Mouse (Mus musculus): ENCODE measurements around the gene Arid5b.
A peak's percentile ranks its signal among the peaks of the same experiment; 100 is the strongest.

Gene Arid5b

DNA sequence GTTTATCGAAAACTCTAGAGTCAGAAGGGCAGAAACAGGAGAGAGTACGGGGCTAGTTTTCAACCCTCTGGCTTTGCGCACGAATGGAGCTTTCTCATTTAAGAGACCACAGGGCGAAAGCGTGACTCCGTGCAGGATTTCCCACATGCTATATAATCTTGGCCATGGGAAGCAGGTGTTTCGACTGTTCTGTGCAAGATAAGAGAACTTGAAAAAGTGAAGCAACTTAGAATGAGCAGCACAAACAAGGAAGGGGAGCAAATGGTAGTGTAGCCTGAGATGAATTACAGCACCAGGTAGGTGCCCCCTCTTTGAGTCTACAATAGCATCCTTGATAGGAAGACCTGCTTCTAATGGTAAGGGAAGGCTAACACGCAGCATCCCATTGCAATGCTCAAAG lies 118.8 kb downstream of the Arid5b start:
- DNase-seq: no peak

DNA sequence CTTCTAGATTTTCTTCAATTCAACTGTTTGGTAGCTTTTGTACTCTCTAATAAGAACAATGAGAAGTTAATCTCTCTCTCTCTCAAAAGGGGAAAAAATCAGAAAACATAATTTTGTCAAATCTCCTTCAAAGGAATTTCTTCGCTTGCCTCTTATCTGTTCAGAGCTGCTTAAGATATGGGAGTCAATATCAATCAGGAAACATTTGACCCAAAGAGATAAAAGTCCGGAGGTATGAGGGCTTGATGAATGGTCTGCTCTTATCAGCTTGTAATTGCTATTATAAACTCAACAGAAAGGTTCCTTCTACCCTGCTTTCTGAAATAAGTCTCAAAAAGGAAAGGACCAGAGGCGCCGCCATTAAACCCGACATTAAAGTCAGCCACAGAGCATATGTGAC lies 120.0 kb downstream of the Arid5b start:
- DNase-seq: no peak

DNA sequence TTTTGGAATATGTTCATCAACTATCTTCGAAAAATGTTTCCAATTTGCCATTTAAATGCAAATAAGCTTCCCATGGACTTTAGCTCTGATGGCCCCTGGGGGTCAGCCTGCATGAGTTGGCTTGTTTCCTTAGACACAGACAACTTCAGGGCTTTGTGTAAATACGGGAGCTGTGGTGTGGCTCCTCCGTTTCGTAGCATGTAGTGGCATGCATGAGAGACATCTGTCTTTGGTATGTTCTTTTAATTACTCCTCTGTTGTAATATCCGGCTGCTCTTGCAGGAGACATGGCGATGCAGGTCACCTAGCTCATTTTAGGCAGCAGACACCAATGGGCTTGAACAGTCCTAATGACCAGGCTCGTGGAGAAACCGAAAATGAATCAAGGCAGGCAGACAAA lies 121.0 kb downstream of the Arid5b start:
- DNase-seq: no peak

DNA sequence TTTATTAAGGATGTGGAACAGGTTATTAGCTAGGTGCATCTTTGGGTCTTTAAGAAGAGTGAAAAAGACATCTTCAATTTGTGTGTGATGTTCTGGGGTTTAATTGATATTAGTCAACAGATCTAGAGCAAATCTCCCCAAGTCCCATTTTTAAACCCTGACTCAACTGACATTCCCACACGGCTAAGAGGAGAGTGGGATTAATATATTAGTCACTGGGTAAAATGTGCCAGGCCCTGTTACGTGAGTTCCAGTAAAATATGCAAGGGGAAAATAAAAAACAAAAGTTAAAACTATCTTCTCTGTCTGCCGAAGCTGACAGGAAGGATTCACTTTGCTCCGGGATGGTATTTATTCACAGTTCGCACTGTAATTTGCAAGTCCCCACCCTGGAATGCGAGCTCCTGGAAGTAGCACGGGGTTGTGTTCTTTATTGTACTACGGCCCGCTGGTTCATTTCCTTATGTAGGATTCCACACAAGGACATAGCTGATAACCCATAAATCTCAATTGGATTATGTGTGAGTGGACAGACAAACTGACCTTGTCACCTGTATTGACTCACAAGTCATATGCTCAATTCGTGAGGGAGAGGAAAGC lies 121.8 kb downstream of the Arid5b start:
- no peak for DNase-seq

DNA sequence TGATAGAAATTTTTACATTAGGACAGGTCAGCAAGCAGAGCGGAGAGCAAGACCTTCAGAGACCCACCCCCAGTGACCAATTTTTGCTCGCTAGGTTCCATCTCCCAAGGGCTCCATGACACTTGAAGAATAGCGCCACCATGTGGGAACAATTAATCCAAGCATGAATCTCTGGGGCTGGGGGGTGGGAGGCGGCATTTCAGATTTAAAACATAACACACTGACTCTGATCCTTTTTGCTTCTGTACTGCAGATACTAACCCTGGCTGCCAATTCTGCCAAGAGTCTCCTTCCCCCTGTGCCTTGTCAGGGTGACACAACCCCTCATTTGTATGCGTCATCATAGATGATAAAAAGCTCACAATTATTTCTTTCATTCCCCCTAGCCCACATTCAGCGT lies 122.4 kb downstream of the Arid5b start:
- no peak for DNase-seq

DNA sequence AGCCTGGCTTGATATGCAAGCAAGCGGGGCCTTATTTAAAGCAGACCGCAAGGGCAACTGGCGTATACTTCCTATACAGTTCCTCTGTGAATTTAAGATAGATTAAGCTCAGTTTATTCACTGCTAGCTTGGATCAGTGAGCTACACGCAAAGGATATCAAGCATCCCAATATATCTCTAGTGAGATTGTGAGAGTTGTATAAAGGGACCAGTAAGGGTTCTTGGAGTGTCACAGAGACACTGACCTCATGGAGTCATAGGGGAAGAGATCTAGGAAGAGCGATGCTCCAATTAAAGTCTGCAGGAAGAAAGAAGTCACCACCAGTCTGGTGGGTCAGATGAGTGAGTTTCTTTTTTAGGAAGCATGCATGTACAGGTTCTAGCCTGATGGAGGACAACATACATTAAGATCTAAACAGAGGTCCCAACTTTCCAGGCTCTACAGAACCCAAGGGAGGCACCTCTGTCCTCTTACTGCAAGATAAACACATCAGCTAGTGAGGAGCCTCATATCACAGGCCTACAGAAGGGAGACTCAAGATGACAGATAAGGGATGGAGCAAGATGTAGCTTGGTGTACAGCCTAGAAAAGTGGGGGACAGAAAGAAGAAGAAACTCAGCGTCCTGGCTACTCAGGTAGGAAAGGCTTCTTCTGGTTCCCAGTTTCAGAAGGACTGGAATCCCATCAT lies 123.0 kb downstream of the Arid5b start:
- DNase-seq: no peak

DNA sequence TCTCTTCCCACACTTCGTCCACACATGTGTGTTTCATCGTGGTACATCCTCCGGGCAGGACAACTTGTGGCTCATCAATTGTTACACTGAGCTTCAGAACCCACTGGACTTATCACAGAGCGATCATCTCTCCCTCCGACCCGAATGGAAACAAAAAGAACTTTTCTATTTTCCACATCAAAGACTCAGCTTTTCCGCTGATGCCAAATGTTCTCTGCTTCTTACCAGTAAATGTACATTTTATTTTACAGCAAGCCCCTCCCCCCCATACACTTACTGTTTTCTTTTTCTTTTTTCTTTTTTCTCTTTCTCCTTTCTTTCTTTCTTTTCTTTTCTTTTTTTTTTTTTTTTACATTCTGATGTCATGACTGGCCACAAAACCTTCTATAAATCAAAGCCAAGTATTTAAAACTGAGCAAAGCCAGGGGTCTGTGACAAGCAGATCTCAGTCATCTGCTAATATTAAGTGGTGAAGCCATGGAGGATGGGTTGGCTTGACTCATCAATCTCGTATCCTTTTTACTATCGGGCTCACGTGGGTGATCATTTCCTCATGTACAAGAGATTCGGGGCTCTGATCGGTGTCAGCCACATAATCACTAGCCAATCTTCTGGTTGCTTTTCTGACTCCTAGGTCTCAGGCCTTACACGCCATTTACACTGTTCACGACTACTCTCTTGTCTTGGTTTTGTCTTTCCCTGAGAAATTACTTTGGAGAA lies 124.3 kb downstream of the Arid5b start:
- no peak for DNase-seq

DNA sequence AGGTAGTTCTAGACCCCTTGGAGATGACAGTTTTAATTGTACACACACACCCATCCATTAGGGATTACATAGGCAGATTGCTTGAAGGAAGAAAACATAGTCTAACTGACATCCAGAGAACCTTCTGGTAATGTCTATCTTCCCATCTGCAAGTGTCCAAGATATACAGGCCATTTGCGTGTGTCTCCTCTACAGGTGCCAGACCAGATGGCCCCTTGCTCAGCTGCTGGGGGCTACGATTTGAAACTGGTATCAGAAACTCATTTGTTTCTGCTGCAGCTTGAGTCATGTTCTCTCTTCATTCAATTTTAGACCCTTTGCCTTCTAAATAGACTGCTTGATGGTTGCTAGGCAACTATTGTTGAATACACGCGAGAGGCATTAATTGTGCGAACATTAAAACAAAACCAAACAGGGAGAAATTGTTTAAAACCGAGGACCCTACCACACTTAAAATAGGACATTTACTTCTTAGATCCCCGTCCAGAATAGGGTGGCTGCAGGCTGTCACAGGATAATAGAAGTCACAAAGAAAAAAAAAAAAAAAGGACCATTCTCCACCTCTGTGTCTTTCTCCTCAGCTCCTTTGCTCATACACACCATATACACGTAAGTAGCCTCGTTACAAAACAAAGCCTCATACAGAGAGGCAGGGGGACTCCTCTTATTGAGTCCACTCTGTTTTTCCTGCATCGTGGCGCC lies 125.0 kb downstream of the Arid5b start:
- DNase-seq: no peak

DNA sequence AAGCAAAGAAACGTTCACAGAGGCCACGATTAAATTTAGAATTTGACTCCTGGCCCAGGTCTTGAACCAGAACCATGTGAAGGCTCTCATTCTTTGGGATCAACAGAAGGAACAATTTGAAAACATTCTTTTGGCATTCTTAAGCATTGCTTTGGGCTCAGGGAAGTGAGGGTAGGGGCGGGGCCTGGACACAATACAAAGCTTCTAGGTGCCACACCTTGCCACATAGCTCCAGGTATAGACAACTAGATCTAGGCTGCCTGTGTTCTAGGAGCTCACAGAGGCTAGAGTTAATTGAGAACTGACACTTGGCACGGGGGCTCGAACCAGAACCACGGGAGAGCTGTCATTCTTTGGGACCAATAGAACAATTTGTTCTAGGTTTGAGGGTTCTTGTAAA lies 130.0 kb downstream of the Arid5b start:
- DNase-seq: no peak

DNA sequence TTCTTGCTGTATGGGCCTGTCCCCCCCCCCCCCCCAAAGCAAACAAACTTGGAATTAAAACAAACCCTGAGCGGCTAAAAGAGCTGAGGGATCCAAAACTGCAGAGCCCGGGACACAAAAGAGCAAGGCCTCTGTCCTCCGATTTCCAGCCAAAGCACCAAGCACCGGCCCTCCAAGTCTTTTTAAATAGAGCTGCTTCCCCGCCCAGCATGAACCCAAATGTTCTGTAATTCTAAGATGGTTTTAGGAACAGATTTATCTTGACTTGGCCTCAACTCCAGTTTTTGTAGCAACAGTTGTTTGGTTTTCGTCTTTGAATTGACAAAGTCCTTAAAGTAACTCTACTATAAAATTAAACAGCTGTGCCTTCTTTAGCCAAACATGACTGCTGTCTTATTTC lies 130.8 kb downstream of the Arid5b start:
- DNase-seq: no peak

DNA sequence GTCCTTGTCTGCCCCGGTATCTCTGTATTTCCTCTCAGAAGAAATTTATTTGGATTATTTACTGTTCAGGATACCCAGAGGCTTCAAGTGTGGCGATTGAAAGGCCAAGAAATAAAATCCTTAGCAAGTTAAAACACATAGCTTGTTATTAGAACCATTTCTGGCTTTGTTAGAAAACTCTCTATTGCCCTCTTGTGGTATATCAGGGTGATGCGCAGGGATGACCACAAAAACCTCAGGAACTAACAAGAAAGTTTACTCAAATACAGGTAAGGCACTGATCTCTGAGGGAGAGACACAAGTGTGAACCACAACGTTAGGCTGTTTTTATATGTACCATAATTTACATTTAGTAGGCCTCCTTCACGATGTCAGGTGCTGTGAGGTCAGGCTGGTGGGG lies 131.7 kb downstream of the Arid5b start:
- DNase-seq: peak; percentile 44 to 69

DNA sequence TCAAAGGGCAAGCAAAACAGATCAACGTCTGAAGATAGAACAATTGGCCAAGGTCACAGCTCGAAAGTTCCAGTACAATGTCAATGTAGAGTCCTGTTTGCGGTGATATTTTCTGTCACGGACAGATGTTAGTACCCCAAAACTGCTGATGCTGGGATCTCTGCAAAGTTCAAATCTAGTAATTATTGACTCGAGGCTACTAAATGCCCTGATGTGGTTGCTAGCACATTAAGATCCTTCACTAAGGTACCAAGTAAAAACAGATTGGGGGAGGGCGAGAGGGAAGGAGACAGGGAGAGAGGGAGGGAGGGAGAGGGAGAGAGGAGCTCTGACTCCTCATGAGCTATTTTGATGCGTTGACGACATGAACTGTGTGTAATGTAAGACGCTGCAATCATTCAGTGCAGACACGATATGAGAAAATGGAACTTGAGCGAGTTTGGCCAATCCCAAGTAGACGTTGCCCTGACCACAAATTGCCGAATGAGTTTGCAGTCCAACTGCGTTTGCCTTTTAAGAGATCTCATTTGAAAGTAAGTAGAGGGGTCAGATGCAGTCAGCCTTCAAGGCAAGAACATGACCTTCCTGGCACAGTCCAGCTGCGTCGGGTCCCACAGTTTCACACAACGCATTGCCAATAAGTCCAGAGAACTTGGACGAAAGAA lies 133.1 kb downstream of the Arid5b start:
- DNase-seq: no peak

DNA sequence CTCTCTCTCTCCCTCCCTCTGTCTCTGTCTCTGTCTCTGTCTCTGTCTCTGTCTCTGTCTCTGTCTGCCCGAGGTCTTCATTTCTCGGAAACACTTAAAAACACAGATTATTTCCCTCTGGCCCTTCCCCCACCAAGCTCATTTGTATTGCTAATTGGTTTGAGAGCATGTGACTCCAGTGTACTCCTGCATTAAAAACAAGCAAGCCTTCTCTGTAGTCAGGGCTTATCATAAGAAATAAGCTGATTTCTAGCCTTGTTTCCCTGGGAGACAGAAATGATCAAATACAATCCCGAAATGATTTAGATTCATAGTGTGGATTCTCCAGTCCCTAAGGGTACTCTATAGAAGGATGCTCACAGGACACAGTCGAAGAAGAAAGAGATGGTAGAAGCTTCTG lies 136.0 kb downstream of the Arid5b start:
- DNase-seq: no peak

DNA sequence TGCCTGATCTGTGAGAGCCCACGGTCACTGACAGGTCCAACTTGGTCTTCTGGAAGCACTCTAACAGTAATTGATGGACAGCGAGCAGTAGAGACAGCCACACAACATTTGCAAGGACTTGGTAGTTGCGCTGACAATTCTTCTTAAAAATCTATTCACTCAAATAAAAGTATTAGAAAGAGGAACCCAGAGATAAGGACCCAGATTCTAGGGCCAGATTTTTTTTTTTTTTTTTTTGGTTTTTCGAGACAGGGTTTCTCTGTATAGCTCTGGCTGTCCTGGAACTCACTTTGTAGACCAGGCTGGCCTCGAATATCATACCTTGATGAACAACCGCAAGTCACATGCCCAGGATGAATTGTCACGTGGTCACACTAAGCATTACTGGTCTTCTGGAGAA lies 137.0 kb downstream of the Arid5b start:
- no peak for DNase-seq

DNA sequence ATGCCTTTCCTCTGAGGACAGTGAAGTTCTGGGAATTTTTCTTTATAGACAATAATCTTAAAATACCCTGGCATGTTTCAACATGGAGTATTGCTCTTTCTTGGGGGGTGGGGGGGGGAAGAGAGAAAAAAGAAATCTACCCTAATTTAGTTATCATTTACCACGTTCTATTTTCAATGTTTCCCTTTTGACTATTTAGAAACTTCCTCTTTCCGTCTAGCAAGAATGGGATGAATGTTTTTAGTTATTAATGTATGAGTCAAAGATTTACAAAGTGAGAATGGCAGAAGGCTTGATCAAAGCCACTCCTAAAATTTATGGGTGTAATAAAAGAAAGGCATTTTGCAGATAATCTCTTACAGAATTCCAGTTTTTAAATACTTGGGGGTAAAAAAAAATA lies 137.7 kb downstream of the Arid5b start:
- no peak for DNase-seq

DNA sequence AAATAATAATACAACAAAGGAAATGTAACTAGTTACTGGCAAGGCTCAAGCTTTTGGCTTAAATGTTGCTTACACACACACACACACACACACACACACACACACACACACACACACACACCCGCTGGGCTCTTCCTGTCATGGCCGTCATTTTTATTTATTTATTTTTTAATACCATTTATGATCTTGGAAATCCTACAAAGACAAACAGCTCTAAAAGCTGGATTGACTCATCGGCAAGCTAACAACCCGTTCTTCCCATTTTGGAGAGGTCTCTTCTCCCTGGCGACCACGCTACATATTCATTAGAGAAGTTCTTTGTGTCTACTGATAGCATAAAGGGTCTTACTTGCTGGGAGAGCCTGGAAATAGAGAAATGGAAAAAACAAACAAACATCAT lies 138.2 kb downstream of the Arid5b start:
- DNase-seq: no peak

DNA sequence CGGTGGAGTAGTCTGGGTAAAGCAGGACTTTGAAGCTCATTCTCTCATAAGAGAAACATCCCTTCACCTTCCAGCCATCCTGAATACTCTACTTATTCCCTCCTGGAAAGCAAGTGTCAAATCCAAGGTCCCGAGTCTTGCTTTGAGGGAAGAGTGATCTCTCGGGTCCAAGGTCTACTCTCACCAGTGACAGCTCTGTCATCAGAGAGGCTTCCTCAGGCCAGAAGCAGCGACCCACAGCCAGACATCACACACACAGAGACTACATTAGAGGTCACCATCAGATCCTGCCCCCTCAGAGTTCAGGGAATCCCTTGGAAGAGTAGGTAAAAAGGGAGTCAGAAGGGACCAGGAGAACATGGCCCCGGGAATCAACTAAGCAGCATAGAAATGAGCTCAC lies 140.4 kb downstream of the Arid5b start:
- DNase-seq: no peak

DNA sequence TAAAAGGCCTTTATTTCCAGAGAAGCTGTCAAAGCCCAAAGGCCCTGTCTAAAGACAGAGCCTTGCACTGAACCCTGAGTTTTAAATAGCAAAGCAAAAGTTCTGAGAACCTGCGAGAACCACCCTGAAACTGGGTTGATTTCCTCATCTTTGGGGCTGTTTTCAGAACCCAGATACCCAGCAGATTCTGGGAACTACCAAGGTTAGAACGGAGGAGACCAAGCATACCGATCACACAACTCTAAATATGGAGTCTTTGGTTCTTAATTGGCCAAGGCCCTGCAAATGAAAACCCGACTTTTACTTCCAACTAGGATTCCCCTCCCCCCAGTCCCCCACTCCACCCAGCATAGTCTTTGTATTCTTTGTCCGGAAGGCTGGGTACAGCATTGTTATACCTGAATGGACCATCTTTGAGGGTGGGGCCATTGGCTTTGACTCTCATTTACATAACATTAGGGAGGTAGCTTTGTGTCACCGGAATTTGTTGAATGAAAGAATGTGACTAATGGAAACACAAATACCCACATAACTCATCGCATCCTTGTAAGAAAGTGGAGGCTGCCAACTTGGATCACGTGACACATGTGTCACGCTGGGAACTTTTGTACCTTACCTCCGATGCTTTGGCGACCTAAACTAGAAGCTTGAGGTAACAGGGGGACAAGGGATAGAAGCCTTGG lies 141.2 kb downstream of the Arid5b start:
- no peak for DNase-seq

DNA sequence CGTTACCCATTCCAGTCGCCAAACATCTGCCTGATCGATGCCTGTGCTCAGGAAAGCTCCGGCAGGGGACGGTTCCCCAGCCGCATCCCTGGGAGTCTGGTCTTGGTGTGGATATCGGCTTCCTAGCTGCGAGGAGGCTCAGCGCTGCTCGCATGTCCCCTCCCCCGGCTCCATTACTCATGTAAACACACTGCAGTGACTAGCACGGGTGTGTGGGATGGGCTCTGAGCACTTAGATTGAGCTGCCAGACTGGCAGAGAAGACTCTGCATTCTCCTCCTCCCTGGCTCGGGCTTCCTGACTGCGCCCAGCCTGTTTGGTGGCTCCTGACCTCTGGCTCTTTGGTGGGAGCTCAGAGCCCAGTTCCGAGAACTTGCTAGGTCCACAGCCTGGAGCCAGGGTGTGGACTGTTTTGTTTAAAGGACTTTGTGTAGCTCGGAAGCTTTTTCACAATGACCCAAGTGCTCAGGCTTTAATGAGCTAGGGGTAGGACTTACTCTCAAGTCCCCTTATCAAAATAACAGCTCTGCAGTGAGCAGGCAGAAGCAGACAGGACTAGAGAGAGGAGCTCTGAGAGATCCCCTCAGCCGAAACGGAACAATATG lies 142.0 kb downstream of the Arid5b start:
- DNase-seq: peak; percentile 46 to 50

DNA sequence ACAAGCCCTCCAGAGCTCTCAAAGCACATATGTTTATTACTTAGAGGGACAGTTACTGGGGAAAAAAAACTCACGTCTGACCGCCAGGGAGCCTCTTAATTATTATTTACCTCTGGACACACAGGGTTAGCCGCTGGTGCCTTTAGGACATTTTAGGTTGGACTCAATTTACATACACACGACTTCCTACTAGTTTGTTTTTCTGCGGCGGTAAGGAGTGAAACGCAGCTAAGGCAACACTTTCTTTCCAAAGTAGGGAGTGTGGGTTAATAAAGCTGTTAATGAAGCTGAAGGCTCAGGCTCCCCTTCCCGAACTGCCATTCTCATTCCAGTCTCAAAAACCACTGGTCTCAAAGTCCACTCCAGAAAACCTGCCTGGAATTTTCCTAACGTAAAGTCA lies 142.5 kb downstream of the Arid5b start:
- DNase-seq: no peak

DNA sequence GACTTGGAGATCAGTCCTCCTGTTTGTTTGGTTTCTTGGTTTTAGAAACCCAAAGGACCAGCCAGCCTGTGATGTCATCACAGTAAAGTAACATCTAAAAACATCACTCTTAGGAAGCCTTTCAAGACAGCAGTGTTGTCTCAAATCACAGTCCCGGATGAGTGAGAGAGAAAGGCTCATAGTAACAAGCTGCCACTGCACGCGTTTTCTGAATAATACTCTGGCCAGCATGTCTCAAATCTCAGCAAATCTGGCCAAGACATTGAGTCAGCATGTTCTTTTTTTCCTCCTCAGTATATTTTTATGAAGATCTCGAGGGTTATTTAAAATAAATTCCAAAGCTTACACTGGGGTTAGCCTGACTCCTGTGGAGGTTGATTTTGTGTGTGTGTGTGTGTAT lies 143.1 kb downstream of the Arid5b start:
- no peak for DNase-seq

DNA sequence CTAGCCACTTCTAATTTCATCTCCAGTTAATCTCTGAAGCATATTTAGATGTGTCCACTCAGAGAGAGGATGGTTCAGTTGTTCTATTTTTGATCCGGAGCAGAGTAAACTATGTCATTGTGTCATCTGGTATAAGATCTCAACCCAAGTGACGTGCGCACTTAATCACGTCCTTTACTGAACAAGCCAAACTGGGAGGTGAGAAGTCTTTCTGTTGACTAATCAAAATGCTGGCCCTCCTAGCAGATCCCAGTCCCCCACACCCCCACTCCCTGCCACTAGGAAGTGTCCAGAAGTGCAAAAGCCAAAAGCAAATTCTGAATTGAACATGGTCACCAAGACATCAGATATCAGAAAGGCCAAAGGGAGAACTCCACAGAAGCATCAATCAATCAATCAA lies 144.0 kb downstream of the Arid5b start:
- DNase-seq: no peak
